Mouse (Mus musculus): ENCODE results near the gene Fgg. TPM values are rescaled to one million over a fixed set of nuclear protein-coding genes. Genes with fewer than 3 reads are reported as not detected.
A peak's percentile ranks its signal among the peaks of the same experiment; 100 is the strongest.

Fgg gene
- total RNA-seq, 2 experiments from 2014 or later = 0.86 TPM; not detected in 1

DNA sequence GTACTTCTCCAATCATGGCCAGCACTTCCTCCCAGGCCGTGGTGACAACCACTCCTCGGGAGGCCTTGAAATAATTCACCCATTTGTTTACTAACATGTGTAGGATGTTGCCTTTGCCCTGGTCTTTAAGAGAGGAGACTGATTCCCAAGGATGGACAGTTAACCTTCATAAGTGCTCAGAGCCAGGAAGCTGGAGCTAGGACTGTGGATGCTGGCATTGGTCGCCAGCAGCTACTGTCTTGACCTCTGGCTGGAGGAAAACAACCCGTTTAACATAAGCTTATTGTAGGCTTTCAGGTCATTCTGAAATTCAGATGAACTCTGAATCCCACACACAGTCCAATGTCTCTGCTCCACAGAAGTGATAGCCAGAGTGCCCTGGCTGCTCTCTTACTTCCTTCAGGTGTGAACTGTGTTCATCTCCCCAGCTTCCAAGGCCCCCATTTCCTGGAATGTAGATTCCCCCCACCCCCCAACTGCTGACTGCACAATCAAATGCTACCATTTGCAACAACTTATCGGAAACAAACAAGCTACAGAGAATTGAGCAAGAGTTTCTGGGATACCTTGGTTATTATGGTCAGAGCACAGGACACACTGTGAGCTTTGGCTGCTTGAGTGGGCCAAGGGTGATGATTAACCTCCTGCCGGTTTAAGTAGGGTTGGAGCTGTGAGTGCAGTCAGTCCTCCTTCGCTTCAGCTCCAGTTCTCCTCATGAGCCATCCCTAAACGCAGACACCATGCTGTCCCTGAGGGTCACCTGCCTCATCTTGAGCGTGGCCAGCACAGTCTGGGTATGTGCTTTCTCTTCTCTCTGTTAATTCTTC is 18.2 kb downstream of the Fgg start, which contains the start of gene Fga:
Gene Fga, plus strand, starts transcription at position 602 of the 827 bp plus-strand sequence.
- no peak for DNase-seq (ENCODE audit: low spot score in 2 of 2)

DNA sequence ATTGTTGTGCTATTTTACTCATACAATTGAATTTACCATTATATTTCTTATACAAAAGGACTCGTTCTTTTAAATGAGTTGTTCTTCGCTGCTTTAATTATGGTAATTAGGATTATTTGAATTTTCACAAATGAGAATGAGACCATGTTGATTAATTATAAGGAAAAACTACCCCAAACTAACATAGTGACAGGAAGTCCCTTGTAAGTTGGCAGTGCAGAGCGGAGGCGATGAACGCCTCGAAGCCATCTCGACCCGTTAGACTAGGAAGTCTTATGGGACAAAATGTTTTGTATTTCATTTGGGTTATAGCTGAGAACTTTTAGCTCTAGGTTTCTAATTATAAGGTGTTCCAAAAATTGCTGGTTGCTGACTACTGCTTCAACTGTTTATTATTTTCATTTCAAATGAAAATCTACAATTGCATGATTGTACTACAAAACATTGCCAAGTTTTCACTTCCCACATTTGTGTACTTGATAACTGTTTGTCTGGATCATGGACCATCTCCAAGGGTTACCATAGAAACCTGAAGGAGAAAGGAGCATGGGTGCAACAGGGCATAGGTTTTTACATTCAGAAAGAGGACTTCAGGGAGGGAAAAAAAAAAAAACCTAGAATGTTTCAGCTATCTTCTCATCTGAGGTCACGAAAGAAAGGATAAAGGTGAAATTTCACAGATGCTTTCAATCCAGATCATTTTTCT is 20.2 kb downstream of the Fgg start:
- DNase-seq (ENCODE audit: low spot score in 2 of 2) = no peak

GRCm38 (mm10) chr3:83030331-83030730 is 22.8 kb downstream of the Fgg start:
- DNase-seq (ENCODE audit: low spot score in 2 of 2) = no peak

- no peak for DNase-seq (ENCODE audit: low spot score in 2 of 2)
Observed at GRCm38 (mm10) chr3:83032746-83033308, 25.3 kb downstream of the Fgg start.

- no peak for DNase-seq (ENCODE audit: low spot score in 2 of 2)
Observed at GRCm38 (mm10) chr3:83033801-83034200, 26.3 kb downstream of the Fgg start.

GRCm38 (mm10) chr3:83038865-83039264 is 31.3 kb downstream of the Fgg start:
- DNase-seq (ENCODE audit: low spot score in 2 of 2) = no peak

GRCm38 (mm10) chr3:83039666-83040065 is 32.1 kb downstream of the Fgg start:
- DNase-seq (ENCODE audit: low spot score in 2 of 2) = no peak

- no peak for DNase-seq (ENCODE audit: low spot score in 2 of 2)
Observed at GRCm38 (mm10) chr3:83042451-83042850, 34.9 kb downstream of the Fgg start.

DNA sequence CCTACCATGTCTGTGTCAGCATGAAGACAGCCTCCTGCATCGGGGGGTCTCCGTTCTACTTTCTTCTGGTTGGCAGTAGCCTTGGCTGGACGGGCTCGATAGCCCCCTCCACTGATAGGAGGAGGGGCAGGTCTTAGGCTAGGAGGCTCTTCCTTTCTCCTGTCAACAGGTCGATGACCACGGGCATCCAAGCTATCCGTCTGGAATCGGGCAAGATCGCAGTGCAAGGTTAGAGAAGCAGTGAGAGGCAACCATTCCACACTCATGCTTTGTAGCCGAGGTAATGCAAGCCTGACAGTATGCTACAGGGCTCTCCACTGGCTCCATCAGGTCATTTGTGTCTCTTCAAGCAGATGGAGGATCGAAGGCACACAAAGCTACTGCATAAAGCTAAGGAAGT is 39.1 kb downstream of the Fgg start:
- no peak for DNase-seq (ENCODE audit: low spot score in 2 of 2)

DNA sequence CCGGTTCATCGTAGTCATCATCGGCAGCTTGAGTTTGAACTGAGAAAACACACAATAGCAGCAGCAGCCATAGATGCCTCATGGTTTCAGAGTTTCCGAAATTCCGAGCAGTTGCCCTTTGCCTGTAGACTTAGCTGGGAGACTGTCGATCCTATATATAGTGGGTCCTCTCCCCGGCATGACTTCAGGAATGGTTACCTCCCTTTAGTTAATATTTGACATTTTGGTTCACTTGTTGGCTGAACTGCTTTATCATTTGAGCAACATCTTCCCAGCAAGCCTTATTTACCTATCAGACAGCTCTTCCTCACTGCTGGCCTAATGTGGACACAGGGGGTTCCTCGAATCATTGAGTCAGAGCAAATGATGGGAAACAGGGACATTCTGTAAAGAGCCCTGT is 42.2 kb downstream of the Fgg start, which contains the start of gene Fgb:
Gene Fgb, minus strand, starts transcription at position 184 of the 400 bp plus-strand sequence.
- DNase-seq (ENCODE audit: low spot score in 2 of 2) = no peak

DNA sequence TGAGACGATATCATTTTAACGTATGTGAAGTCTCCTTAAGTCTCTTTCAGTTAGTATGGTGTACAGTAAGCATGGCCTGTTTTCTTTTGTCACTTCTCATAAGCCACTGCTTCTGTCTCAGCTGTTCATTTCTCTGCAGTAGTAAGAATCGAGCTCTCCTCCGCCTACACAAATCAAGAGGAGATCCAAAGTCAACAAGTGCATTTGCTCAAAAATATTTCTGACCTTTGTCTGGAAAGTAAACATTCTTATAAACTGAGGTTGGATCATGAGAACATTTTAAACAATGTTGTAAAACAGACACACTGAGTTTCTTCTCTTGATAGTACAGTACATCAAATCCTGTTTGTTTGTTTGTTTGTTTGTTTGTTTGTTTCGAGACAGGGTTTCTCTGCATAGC is 43.1 kb downstream of the Fgg start:
- no peak for DNase-seq (ENCODE audit: low spot score in 2 of 2)

- DNase-seq (ENCODE audit: low spot score in 2 of 2) = no peak
Observed at GRCm38 (mm10) chr3:83052102-83052501, 44.6 kb downstream of the Fgg start.

DNA sequence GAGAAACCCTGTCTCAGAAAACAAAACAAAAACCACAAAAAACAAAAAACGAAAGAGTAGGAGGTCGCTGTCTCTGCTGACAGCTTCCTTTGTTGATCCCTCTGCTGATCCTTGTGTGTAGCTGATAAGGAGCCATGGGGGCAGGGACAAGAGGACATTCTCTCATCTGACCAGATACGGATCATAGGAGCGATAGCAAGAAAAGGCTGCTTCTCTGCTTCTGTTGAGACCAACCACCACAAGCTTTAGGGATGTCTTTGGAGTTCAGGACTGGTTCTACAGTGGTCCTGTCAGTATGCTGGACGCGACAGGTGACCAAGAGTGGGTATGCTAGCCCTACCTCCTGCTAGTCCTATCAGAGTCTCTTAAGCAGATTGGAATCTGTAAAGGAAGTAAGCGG is 45.6 kb downstream of the Fgg start:
- no peak for DNase-seq (ENCODE audit: low spot score in 2 of 2)

DNA sequence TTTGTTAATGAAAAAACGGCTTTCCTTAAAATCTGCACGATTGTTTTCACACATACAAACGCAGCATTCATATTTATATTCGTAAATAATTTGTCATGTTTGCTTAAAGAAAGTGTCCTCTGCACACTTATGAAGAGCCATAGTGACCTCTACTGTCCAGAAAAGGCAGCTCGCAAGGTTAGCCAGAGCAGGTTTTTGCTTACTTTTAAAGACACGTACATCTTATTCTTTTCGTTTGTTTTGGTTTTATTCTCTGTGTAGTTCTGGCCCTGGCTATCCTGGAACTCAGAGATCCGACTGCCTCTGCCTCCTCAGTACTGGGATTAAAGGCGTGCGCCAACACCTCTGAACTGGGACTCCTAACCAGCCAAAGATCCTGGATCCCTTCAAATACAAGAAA is 46.2 kb downstream of the Fgg start:
- DNase-seq (ENCODE audit: low spot score in 2 of 2) = no peak

DNA sequence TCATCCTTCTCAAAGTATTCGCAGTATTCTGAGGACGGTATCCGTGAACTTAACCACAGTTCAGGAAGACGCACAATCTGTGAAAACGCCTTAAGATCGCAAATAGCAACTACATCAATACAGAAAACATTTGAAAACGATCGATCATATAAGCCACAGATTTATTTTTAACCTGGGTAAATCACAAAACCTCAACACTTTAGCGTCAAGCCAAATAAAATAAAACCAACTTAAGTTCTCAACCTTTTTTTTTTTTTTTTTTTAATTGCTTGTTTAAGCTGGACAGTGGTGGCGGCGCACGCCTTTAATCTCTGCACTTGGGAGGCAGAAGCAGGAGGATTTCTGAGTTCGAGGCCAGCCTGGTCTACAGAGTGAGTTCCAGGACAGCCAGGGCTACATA is 47.2 kb downstream of the Fgg start:
- no peak for DNase-seq (ENCODE audit: low spot score in 2 of 2)

DNA sequence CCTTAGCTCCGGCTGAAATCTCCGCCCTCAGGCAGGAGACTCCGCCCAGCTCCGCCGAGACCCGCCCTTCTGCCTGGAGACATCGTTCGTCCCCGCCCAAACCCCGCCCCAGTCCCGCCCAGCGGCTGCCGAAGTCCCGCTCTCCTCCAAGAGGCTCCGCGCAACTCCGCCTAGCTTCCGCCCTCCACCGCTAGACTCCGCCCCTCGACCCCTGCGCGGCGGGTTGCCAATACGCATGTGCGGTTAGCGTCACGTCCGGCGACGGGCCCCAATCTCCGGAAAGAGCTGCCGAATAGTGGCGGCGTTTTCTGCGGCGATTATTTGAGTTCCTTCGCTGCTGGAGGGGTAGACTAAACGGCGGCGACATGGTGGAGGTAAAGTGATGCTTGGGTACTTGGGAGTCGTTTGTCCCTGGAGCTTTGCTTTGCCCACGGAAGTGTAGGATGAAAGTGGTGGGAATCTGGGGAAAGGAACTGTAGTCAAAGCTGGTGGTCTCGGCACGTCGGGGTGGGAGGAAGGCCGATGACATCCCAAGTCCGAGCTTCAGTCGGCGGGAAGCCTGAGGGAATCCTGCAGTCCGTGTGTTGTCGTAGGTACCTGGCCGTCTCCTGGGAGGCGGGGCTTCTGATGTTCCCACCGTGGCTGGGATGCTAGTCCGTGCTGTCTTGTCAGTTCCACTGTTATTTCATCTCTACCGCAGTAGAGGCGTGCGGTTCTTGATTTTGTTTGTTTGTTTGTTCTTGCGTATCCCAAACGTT is 47.9 kb downstream of the Fgg start, which contains the start of gene Plrg1:
Gene Plrg1, plus strand, starts transcription at position 242 of the 758 bp plus-strand sequence.
- peak; percentile 99 for DNase-seq (ENCODE audit: low spot score in 2 of 2)

DNA sequence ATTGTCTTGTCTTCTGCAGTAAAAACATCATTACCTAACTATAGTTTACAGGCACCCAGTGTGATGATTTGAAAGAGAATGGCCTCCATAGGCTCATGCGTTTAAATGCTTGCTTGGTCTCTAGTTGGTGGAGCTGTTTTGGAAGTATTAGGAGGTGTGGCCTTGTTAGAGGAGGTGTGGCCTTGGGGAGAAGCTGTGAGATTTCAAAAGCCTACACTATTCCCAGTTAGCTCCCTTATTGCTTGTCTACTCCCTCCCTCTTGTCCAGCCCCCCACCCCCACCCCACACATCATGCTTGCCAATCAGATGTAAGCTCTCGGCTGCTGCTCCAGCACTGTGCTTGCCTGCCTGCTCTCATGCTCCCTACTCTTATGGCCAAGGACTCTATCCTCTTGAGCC is 49.5 kb downstream of the Fgg start:
- no peak for DNase-seq (ENCODE audit: low spot score in 2 of 2)

Data from adrenal gland, adult 18-20 months (tissue).